Mouse (Mus musculus) gastrocnemius, adult 8-10 months (tissue): ENCODE results near the gene Spop. TPM values are rescaled to one million over a fixed set of nuclear protein-coding genes. Genes with fewer than 3 reads are reported as not detected.
"Not testable (repeated sequence)": the region's sequence is repeated elsewhere in the genome, so short reads cannot be mapped to it uniquely, and the experiment has no call there.

ENCODE experiments used
- DNase-seq, 2 experiments: peaks; one replicate each; pipeline ENCODE4 v3.0.0; 2022; ENCODE audit warnings: low spot score in 2 of 2
- total RNA-seq, 4 experiments: library from RNA; stranded (reverse); gene quantifications; 2 replicates each; pipeline ENCODE4 v1.2.4; 2022

The Spop gene
- total RNA-seq, 4 experiments from 2014 or later: 183 to 223 (median 204) TPM

DNA sequence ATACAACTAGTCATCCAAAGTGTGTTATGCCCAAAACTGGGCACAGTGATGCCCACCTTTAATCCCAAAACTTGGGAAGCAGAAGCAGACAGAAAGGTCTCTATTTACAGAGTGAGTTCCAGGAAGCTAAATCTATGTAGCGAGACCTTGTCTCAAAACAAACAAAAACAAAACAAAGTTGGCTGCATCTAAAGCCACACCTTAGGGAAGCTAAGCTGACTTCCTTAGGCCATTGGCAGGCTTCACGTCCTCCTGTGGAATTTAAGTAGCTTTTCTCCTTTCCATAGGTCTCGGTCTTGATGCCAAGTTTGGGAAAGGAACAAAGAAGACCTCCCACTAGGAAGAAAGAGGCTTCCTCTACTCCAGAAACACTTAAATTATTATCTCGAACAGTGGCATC is 22.7 kb upstream of the Spop start:
- no peak for DNase-seq

DNA sequence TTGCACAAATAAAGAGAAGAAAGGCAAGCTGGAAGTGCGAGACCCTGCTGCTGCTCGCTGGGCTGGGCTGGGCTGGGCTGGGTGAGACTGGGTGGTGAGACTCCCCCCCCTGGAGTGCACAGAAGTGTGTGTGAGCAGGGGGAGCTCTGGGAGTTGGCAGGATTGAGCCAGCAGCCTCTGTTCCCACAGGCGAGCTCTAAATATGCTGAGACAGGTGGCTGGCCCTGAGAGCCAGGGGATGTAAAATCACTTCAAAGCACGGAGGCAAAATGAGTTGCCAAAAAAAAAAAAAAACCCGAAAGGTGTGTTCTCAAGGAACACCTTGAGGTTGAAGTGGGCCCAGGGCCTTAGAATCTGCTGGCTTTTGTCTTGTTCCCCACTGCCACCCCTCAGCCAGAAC is 22.1 kb upstream of the Spop start:
- peak; percentile 37 to 54 for DNase-seq

DNA sequence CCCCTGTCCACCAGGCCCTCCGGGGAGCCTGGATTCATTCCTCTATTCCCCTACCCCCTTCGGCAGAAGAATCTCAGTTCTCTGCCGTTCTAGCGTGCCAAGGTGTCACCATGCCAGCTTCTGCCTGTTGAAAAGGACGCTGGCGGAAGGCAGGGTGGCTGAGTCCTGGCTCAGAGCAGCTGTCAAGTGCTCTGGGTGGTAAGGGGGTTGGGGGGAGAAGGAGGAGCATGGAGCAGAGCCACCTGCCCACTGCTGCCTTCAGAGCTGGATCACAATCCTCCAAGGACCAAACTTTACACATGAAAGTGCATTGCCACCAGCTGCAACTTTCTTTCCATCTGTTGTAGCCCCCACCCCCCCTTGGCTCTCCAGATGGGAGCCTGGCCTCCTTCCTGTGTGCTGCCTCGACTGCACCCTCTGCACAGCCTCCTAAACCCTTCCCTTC is 21.6 kb upstream of the Spop start:
- DNase-seq: peak; percentile 40 to 60

DNA sequence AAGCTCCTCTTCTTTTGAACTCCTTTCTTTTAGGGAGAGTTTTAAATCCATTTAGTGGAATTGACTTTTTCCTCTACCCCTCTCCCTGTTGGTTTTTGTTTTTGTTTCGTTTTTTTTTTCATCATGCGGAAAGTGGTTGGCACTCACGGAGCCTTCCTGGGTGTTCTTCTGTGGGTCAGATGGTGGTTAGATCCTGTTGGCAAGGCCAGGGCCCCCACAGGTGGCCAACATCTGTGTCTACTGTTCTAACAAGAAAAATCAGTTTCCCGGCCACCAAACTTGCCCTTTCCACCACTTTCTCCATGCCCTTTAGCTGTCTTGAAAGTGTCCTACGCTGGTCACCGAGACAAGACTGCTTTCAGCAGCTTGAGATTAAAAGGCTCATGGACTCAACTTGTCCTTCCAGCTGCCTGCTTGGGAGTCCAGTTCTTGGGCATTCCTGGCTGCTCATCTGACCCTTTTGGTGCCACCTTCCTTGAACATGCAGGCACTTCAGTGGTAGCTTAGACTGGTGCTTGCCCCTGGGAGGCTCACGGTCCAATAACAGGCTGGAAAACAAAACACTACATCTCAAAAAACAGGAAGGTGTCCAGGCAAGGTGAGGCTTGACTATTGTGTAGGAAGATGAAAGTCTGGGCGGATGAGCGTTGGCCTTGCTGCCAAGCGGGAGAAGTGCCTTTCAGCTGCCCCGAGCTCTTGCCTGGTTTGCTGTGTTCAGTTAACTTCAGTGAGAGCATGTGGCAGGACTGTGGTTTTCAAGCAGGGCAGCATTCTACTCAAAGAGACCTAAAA is 21.0 kb upstream of the Spop start:
- DNase-seq: no peak

DNA sequence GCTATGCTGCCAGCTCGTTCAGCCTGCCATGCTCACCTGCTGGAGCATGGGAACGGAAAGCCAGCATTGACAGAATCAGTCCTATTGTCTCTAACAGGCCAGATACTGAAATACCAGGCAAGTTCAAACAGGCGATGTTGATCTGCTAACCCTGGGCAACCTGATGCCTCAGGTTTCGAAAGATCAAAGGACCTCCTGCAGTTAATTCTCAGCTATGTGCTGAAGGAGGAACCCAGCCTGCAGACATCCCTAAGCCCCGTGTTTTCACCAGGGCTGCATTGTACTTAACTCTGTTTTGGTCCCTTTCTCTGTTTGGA is 20.4 kb upstream of the Spop start:
- DNase-seq: no peak

DNA sequence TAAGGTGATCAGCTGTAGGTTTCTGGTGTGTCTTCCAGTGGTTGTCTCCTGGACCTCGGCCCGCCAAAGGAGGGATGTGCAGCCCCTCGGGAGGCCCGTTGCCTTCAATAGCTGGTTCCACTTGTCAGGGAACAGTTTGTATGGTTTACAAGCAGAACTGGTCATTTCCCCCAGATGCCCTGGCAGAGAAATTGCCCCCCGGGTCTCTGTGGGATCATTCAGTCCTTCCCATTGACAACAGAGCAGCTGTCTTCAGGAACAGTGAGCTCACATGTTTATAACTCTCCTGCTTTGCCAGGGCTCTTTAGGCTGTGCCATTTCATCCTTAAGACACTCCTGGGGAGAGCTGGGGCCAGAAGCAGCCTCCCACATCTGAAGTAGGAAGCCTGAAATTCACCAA is 19.8 kb upstream of the Spop start:
- no peak for DNase-seq

DNA sequence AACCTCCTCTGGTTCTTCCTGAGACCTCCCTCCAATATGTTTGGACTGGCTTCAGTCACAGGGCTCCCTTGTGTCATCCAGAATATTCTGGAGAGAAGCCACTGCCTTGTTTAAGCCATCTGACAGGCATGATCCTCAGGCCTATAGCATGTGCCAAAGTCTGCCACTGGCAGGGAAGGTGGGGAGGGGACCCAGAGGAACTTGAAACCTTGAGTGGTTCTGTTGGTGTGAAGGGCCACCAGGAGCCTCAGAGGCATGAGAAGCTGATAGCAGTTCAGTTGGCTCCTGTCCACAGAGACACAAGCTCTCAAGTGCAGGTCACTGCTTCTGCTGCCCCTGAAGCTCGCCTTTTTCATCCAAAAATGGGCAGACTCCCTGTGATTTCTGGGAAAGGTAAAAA is 17.3 kb upstream of the Spop start:
- no peak for DNase-seq

DNA sequence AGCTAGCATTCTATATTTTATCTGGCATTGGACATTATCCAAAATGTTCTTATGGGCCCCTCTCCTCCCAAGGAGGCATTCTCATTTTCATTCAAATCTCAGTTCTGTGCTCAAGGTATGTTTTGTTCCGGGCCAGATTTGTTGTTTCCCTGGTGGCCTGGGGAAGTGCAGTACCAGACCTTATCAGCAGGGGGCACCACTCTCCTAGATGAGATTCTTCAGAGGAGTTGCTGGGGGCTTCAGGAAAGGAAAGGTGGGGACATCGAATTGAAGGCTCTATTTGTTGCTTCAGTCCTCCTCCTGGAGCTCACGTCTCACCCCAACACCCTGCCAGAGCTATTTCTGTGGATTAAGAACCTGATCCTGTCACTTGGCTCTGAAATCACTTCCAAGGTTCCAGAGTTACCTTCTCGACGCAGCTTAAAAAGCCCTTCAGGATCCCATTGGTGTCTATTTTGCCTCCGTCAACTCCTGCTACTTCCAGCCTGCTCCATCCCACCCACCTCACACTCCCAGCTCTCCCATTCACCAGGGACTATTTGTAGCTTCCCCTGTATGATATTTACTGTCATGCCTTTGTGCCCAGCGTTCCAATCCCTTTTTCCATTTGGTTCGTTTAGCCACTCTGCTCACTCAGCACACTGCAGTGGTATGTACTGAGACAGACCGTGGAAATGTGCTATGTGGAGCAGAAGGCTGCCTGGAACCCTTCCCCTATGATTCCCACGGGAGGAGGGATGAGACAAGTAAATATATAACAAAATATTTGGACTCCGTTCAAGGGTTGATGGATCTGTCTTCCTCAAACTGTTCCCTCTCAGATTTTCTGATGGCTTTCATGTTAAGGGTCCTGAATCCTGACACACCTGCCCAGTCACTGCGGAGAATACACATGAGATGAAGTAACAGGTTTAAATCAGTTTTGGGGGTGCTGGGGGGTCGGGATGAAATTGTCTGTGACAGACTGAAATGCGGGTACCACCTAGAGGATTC is 15.7 kb upstream of the Spop start:
- peak; percentile 70 to 74 for DNase-seq

DNA sequence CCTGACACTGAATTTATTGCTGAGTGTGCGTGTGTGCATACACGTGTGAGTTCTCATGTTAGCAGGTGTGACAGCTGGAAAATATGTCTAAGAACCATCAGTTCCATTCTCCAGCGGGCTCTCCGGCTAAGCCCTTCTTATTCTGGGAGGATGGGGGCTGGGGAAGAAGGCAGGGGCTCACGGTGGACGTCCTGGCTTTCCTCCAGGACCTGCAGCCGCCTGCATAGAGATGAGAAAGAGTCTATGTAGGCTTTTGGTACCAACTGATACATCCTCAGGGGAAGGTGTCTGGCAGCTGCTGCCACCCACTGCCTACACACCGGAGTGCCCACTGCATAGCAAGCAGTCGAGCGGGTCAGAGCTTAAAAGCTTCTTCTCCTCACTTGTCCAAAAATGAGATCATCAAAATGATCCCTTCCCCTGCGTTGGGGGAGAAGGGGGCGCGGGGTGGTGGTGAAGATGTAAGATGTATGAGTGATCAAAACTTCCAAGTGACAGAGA is 14.3 kb upstream of the Spop start:
- no peak for DNase-seq

DNA sequence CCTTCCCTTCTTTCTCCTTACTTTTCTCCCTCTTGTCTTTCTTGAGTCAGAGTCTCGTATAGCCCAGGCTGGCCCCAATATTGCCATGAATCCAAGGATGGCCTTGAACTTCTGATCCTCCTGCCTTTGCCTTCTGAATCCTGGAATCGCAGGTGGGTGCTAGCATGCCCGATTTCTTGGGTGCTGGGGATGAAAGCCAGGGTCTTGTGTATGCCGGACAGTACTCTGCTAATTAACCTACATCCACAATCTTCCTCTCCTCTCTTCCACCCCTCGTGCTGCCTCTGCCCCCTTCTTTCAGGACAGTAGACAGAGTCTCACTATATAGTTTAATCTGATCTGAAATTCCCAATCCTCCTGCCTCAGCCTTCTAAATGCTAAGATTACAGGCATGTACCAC is 12.3 kb upstream of the Spop start:
- no peak for DNase-seq

DNA sequence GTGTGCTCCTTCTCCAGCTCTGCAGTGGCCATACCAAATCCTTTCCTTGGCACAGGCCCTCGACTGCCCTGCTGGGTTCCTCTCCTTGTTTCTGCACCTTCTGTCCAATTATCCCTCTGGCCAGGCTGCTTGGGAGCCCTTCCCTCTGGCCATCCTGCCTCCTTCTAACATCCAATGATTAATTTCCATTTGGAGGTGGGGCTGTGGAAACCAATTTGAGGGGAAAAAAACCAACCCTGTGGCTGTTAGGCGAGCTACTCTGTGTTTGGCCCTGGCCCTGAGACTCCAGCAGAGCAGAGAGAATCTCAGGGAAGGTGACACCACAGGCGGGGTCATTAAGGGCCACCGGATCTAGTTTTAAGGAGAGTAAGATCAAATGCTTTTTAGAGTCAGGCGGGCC is 11.7 kb upstream of the Spop start:
- DNase-seq: no peak

DNA sequence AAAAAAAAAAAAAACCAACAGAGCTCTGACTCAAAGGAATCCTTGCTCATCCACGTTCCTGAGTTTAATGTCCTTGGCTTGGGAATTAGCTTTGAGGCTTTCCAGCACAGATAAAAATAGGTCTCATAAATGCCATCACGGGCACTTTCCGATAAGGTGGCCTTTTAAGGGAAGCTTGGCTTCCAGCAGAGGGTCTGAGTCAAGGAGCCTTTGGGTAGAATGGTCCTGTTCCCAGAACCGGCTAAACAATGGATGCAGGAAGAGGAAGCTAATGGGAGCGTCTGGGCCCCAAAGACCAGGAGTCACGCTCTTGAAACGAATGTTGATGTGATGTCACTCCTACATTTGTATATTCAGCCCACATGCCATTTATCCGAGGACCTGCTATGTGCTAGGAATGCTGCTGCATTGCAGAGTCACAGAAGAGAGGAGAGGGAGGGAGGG is 11.2 kb upstream of the Spop start:
- DNase-seq: no peak

DNA sequence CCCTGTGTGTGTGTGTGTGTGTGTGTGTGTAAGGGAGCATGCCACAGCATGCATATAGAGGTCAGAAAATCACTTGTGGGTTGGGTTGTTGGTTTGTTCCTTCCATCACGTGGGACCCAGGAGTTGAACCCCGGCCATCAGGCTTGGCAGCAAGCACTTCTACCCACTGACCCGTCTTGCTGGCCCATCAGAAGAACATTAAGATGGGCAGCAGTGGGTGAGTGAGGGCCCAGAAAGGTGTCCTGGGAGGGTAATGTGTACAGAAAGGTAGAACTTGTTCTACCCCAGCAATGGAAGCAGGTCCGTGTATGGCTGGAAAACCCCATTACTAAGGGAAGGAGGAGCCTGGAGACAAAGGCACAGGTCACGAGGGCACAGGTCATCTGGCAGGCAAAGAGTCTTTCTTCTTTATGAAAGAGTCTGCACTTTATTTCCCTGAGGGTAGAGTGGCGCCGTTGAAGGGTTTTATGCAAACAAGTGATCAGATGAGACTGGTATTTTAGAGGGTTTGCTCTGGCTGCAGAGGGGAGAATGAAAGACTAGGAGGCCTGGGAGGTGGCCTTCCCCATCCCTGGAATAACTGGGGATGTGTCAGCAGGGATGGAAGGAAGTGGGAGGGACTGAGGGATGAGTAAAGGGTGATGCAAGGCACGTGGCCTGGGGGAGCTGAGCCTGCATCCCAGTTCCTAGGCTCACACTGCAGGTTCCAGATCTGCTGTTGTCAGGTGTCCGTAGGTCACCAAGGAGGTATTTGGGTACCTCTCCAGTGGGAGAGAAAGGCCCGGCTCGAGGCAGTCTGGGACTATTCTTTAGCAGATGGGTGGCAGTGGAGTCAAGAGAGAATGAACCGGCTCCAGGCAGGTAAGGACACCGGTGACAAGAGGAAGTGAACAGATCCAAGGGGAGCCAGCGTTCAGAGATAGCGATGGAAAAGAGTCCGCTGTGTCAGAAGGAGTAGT is 10.2 kb upstream of the Spop start:
- DNase-seq: no peak

DNA sequence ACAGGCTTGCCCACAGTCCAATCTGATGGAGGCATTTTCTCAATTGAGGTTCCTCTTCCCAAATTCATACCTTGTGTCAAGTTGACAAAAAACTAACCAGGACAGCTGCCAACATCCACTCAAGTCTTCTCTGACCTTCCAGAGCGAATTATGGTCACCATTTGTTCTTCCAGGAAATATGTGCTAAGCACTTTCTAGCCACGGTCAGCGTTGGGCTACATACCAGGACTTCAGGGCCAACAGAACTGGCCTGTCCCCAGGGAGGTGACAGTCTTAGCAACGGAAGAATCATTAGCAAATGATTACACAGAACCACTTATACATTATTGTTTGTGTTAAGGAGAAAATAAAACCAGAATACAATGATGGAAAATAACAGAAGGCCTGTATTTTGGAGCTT is 8.1 kb upstream of the Spop start:
- no peak for DNase-seq

DNA sequence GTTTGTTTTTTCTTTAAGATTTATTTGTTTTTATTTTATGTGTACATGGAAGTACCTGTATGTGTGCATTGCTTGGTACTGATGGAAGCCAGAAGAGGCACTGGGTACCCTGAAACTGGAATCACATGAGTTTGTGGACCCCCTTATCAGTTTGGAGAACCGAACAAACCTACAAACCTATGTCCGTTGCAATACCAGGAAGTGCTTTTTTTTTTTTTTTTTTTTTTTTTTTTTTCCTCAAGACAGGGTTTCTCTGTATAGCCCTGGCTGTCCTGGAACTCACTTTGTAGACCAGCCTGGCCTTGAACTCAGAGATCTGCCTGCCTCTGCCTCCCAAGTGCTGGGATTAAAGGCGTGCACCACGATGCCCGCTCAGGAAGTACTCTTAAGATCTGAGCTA is 7.5 kb upstream of the Spop start:
- DNase-seq: not testable (repeated sequence)

DNA sequence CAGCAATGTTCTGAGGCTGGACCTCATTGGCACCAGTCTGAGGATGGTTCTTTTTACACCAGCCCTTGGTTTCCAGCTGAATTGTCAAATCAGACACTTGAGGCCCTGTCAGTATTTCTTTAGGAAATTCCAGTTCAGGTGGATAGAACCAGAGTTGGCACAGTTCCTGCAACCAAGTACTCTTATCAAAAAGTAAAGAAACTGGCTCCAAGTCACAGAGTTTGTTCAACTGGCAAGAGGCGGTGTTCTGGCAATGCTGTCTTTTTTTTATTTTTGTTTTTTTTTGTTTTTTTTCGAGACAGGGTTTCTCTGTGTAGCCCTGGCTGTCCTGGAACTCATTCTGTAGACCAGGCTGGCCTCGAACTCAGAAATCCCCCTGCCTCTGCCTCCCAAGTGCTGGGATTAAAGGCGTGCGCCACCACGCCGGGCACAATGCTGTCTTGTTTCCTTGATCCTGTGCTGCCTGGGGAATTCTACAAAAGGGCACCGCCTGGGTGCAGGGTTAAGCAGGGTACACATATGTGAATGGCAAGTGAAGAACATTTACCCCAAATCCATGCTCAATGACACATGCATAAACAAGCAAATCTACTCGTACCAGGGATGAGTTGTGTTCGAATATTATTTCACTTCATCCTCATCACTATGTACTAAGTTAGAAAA is 4.3 kb upstream of the Spop start:
- no peak for DNase-seq

DNA sequence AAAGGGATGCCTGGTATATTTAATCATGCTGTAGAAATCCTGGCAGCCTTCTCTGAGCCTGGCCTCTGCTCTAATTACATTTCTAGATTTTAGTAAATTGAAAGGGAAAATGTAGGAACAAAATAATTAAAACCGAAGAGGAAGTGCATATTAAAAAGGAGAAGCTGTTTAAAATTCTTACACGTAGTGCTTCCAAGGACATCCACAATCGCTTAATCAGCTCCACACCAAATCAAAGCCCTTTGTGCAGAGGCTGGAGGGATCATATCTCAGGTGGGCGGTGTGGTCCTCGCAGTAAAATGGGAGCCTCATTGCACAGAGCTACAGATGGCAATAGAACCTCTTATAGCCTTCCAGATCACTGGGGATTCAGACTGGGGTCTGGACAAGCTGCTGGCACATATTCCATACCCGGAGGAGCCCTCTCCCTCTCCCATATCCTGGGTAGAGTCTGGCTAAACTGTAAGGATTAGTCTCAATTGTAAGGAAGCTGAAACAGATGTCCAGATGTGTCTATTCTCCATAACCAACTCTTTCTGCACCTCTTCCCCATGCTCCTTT is 2.3 kb upstream of the Spop start:
- no peak for DNase-seq

DNA sequence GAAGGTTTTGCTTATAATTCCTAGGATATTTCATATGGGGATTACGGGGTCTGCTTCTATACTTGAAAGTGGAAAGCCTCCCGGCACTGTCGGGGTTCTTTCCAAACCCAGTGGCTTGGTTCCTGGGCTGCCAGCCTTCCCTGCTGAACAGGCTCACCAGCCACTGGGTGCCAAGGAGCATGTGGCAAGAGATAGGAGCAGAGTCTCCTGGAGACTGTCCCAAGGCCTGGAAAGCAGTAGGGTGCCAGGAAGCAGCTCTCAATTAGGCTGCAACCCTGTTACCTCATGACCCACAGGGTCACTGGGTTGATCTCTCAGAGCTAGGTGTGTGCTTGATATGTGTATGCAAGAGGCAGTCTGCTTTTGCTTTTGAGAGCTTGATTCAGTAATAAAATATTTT is 1.3 kb upstream of the Spop start:
- DNase-seq: peak; percentile 60 to 74

DNA sequence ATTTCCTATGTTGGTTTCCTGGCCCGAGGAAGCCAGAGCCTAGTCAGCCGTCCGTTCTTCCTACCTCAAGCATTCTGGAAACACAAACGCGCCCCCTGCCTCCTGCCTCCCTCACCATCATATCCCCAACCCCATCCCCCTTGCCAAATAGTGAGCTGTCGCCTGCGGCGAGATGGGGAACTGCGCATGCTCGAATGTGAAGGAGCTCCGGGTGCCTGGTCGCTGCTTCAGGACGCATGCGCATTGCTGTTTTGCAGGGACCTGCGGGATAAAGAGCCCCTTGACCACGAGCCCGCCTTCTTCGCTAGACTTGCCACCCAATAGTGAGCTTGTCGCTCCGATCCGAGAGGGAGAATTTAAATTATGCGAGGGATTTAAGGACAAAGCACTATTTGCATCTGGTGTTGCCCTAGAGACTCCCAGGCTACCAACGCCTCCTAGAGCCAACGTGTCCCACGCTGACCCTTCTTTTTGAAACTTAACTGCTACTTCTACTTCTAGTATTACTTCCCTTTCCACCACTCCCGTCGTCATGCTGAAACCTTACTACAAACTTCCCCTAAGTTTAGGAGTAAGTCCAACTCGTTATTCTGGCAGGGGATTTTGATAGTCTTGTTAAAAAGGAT is 769 bp downstream of the Spop start:
- peak; percentile 89 to 94 for DNase-seq

DNA sequence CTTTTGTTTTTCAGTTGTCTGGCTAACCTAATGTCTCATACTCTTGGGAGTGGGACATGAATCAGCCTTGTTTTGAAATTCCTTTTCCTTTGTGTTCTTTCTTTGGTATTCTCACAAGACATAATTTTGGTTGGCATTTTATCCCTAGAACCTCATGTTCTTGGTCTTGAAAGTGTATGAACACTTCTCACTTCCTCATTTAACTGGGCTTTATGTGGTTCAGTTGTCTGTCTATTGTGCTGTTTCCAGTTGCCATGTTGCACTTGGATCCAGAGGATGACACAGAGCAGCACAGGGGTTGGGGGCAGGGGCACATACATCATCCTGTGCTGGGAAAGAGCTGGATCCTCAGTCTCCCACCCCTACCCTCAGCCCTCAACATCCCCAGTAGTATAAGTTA is 2.1 kb downstream of the Spop start:
- DNase-seq: no peak
